Mouse (Mus musculus) adrenal gland, adult (tissue): Measurements from ENCODE around the gene Bag1.
A peak's percentile ranks its signal among the peaks of the same experiment; 100 is the strongest.
"Not testable (repeated sequence)": the region's sequence is repeated elsewhere in the genome, so short reads cannot be mapped to it uniquely, and the experiment has no call there.

Experiments
- DNase-seq, 2 experiments: peaks; one replicate each; pipeline ENCODE4 v3.0.0; 2022 to 2023; ENCODE audit warnings: low spot score in 1 of 2; ENCODE audit not compliant: inconsistent age in 2 of 2

The Bag1 gene

GRCm38 (mm10) chr4:40936175-40936839 lies 11.8 kb downstream of the Bag1 start:
- peak in 1 of 2 experiments; percentile 58 for DNase-seq

GRCm38 (mm10) chr4:40934369-40934768 lies 13.7 kb downstream of the Bag1 start:
- DNase-seq: not testable (repeated sequence)

- no peak for DNase-seq
Measured at GRCm38 (mm10) chr4:40933694-40934093, 14.4 kb downstream of the Bag1 start.

GRCm38 (mm10) chr4:40929046-40929445 lies 19.0 kb downstream of the Bag1 start:
- no peak for DNase-seq

- DNase-seq: no peak
Measured at GRCm38 (mm10) chr4:40925568-40925967, 22.5 kb downstream of the Bag1 start.

GRCm38 (mm10) chr4:40923087-40923651 lies 24.9 kb downstream of the Bag1 start:
- DNase-seq: peak; percentile 37 to 73

GRCm38 (mm10) chr4:40921288-40921687 lies 26.8 kb downstream of the Bag1 start:
- DNase-seq: peak in 1 of 2 experiments; percentile 64

- no peak for DNase-seq
Measured at GRCm38 (mm10) chr4:40920576-40920975, 27.5 kb downstream of the Bag1 start.

GRCm38 (mm10) chr4:40919785-40920184 lies 28.3 kb downstream of the Bag1 start, which contains the start of gene Spink4:
Spink4 (plus strand) TSS chr4:40920052.
- DNase-seq: peak; percentile 25 to 83

- peak in 1 of 2 experiments; percentile 38 for DNase-seq
Measured at GRCm38 (mm10) chr4:40916592-40917155, 31.4 kb downstream of the Bag1 start.

GRCm38 (mm10) chr4:40915947-40916346 lies 32.1 kb downstream of the Bag1 start:
- no peak for DNase-seq

- no peak for DNase-seq
Measured at GRCm38 (mm10) chr4:40914287-40914867, 33.7 kb downstream of the Bag1 start.

- peak in 1 of 2 experiments; percentile 70 for DNase-seq
Measured at GRCm38 (mm10) chr4:40908261-40908969, 39.7 kb downstream of the Bag1 start.

- peak in 1 of 2 experiments; percentile 71 for DNase-seq
Measured at GRCm38 (mm10) chr4:40906298-40906697, 41.8 kb downstream of the Bag1 start.

GRCm38 (mm10) chr4:40900612-40901011 lies 47.5 kb downstream of the Bag1 start:
- DNase-seq: no peak

GRCm38 (mm10) chr4:40900071-40900470 lies 48.0 kb downstream of the Bag1 start:
- DNase-seq: no peak

- peak; percentile 42 to 48 for DNase-seq
Measured at GRCm38 (mm10) chr4:40899264-40899663, 48.8 kb downstream of the Bag1 start.

- DNase-seq: no peak
Measured at GRCm38 (mm10) chr4:40898476-40899044, 49.5 kb downstream of the Bag1 start.

- no peak for DNase-seq
Measured at GRCm38 (mm10) chr4:40895646-40896045, 52.4 kb downstream of the Bag1 start.

- no peak for DNase-seq
Measured at GRCm38 (mm10) chr4:40895118-40895517, 53.0 kb downstream of the Bag1 start.

GRCm38 (mm10) chr4:40891206-40891605 lies 56.9 kb downstream of the Bag1 start:
- DNase-seq: no peak
